Mouse (Mus musculus): ENCODE measurements around the gene Hacd1.
"Not testable (repeated sequence)": the region's sequence is repeated elsewhere in the genome, so short reads cannot be mapped to it uniquely, and the experiment has no call there.

The Hacd1 gene

GRCm38 (mm10) chr2:14055566-14056331 lies at the start of gene Hacd1:
TSS of gene Hacd1 (minus strand) at chr2:14056135.
- DNase-seq = peak; percentile 81

DNA sequence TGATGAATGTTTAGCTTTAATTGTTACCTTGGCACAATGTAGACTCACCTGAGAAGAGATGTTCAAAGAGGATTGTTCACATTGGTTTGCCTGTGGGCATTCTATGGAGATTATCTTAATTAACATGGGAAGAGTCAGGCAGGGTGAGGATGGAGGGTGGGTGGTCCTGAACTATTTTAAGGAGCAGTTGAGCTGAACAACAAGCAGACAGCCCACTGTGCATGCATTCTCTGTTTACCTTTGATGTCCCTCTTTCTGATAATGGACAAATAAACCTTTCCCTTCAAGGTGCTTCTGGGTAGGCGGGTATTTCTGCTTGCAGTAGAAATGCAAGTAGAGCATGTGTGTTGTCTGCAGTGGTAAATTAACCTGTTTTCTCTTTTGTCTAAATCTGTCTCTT lies 48.0 kb upstream of the Hacd1 start:
- no peak for DNase-seq

DNA sequence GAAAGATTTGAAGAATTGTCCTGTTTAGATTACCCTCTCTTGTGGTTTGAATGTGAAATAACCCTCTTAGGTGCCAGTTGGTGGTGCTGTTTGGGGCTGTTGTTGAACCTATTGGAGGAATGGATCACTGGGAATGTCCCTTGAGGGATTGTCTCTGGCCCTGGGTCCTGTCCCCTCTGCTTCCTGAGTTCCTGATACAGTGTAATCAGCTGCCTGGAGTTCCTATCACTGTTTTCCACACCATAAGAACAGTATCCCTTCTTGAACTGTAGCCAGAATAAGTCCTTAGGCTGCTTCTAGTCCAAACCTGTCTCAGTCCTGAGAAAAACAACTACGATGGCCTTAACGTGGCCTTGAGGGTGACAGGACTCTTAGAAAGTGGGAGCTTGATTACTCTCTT lies 46.7 kb upstream of the Hacd1 start:
- no peak for DNase-seq

DNA sequence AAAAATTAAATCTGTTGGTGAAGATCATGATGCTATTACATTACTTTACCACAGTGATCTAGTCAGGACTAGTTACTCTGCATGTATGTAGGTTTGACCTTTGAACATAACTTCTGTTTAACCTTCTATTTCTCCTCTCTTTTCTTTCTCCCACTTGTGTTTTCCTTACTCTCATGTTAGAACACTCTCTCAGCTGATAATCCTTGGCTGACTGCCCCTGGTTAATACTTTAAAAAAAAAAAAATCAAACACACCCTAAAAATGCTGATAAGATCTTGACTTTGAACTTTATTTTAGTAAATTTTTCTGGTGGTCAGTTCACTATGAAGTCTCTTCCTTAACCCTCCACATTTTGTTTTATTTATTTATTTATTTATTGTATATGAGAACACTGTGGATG lies 44.6 kb upstream of the Hacd1 start:
- DNase-seq = no peak

DNA sequence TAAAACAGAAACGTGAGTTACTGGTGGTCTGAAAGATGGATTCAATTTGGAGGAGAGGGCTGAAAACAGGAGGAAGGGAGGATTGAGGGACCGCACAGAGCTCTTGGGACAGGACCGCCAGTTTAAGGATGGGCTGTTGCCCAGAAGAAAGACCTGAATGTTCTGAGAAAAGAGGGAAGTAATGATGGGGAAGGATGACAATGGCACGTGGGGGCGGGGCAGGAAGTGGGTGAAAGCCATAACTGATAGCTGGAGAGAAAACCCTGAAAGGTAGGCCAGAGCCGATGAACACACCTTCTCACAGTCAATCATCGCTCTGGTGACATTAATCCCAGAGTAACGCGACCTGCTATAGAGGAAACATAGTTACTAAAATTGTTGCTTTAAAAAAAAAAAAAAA lies 22.6 kb upstream of the Hacd1 start:
- not testable (repeated sequence) for DNase-seq

DNA sequence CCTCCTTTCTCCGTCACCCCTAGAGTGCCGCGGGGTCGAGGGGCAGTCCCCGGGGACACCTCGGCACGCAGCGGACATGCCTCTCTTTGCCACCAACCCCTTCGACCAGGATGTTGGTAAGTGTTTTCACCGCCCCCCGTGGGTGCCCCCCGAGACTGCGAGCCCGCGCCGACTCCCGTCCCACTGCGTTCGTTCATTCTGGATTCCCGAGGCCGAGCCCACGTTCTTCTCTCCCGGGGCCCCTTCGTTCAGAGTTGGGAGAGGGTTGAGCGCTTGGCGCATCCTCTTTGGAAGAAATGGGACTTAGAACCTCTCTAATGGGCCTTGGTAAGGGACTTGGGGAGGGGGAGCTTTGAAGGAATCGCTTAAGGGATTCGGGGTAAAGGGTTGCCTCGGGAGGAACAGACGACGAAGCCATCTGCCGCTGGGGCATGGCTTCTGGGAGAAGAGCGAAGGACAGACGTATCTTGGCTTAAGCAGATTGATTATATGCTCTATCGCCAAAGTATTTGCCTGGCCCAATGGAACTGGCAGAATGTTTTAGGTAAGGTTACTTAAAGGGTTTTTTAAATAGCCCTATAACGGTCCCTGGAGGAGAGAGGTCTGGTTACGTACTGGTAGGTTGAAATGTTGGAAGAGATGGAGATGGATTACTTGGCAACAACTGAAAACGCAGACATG lies 18.4 kb upstream of the Hacd1 start:
- no peak for DNase-seq

DNA sequence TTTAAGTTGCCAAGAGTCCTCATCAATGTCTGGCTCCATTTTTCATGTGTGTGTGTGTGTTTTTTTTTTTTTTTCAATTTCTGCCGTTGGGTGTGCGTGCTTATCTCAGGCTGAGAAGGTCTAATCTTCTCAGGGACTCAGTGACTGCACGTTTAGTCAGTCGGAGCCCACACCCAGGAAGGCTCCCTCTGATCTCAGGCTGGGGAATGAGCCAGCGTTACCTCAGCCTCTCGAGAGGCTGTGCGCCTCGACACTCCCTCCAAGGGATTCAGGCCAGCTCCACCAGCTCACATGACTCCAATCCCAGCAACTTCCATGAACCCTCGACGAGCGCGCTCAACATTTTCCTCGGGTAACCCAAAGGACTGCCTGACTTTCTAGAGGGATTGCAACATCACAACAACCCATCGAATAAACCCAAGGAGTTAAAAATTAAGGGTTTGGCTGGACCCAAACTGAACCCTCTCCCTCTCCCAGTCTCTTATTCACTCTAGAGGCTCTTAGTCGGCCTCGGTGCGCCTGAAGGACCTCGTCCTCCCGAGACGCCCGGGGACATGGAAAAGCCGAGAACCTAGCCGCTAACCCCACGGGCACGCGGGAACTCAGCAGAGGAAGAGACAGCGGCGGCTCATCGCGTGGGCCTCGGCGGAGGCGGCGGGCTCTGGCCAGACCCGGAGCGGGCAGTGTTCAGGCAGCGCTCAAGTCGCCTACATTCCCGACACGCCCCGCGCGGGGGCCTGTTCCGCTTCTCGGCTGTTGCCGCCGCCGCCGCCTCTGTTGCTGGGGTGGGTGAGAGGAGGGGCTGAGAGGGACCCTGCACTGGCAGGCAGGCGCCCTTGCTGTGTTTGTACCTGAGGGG lies 17.7 kb upstream of the Hacd1 start, which contains the start of gene Stam:
Stam (plus strand) TSS at position 737 of the 859 bp plus-strand sequence.
- DNase-seq = peak; percentile 84

GRCm38 (mm10) chr2:14073008-14073361 lies 17.1 kb upstream of the Hacd1 start:
- no peak for DNase-seq

DNA sequence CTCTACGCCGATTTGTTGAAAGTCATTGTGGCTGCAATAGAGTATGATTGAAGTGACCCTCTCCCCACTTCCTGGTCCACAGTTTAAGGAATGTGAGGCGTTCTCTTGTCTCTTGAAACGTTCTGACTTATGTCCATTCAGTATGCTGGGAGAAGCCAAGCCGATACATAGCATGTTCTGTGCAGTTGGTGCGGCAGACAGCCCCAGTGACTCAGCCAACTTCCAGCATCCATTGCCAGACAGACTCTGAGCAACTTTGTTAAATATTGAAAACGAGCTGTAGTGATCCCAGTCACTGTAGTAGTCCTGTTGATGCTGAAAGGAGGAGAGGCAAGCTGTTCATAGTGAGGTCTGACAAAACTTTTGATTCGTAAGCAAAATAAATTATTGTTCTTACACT lies 14.5 kb upstream of the Hacd1 start:
- no peak for DNase-seq

DNA sequence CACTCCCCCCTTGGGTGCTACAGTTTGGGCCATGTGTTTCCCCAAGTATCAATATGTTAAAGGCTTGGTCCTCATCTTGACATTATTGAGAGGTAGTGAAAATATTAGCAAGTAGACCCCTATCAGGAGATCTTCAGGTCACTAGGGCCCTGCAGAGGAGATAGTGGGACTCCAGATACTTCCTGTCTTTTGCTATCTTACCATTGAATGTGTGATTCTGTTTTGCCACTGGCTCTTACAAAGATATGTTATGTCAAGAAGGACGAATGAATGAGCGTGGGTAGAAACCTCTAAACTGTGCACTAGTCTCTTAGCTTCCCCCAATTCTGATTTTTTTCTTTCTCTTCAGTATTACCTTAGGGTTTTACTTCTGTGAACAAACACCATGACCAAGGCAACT lies 13.1 kb upstream of the Hacd1 start:
- DNase-seq = no peak

- no peak for DNase-seq
Measured at GRCm38 (mm10) chr2:14065704-14066650, 10.0 kb upstream of the Hacd1 start.

DNA sequence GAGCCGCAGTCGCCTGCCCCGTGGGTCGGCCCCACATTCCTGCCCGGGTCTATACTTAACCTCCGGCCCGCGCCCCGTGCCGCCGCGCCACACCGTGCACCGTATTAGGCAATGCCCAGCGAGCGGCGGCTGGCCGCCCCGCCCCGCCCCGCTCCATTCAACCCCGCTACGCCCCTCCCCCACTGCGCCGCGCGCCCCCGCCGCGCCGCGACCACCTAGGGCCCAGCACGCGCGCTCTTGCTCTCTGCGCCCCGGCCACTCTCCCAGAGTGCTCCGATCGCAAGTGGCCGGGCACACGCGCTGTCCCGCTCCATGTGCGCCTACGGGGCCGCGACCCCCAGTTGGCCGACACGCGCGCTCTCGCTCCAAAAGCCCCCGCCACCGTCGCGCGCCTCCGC lies 768 bp downstream of the Hacd1 start:
- no peak for DNase-seq

GRCm38 (mm10) chr2:14054716-14055115 lies 1.2 kb downstream of the Hacd1 start:
- DNase-seq = no peak

DNA sequence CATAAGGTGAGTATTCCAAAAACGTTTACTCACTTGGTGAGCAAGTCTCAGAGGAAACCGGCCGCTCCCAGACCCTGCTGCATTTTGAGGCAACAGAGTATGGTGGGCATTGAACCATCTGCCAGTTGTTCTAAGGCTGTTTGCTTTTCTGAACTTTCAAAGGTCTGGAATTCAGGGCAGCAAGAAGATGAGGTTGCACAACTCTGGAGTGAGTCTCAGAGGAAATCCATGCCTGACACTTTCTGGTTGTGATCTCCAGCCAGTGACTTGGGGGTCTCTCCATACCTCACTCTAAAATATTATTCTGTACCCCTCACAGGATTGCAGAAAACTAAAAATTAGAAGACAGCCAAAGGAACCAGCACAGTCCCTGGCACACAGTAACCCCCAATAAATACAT lies 1.8 kb downstream of the Hacd1 start:
- DNase-seq = no peak

GRCm38 (mm10) chr2:14053618-14054017 lies 2.3 kb downstream of the Hacd1 start:
- no peak for DNase-seq

DNA sequence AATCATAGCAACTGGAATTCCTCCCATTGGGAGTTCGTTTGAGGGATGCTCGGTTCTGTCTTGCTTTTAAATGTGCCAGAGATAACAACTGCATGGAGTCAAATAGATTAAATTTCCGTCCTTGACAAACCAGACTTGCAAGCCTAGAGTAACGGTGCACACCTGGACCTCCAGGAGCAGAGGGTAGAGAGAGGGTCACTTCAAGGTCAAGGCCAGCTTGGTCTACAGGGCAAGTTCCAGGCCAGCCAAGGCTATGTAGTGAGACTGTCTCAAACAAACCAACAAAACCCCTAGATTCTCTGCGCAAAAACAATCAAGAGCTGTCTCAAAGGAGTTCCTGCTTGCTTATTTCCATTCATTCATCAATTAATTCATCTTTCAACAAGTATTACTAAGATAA lies 7.1 kb downstream of the Hacd1 start:
- DNase-seq = no peak

DNA sequence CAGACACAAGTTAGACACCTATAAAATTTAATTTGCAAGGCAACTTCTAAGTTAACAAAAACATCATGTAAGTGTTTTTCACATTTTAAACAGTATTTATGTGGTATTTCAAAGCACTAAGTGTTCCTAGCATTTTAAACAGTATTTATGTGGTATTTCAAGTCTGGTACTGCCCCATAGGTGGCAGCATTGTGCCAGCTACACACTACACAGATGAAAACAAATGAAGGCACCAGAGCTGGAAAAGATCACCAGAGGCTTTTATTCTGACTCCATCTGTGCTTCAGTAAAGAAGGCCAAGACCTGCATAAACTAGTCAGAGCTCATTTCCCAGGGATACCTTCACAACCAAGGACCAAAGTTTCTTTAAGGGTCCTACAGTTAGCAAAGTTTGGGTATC lies 7.6 kb downstream of the Hacd1 start:
- peak; percentile 68 for DNase-seq

DNA sequence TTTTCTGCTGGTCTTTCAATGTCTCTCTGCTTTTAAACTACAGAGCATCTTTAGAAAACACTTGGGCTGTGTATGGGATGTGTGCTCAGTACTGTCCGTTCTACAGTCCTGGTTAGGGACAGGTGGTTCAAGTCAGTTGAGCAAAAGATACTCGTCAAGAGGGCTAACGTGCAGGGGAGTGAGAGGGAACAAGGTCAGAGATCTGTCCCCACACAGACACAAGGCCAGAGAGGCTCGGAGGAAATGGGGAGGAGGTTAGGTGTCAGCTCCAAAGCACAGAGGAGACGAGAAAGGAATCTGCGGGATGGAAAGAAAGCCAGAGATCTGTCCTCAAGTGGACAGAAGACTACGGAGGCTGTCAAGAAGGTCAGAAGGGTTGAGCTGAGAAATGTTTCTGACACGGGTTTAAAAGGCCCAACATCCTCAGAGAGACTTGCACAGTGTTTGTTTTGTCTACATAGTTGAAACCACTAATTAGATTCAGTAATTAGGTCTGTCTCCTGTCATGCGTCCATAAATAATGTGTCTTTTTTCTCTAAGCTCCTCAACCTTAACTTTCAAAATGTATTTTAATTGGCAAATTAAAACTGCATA lies 12.3 kb downstream of the Hacd1 start:
- DNase-seq = no peak

DNA sequence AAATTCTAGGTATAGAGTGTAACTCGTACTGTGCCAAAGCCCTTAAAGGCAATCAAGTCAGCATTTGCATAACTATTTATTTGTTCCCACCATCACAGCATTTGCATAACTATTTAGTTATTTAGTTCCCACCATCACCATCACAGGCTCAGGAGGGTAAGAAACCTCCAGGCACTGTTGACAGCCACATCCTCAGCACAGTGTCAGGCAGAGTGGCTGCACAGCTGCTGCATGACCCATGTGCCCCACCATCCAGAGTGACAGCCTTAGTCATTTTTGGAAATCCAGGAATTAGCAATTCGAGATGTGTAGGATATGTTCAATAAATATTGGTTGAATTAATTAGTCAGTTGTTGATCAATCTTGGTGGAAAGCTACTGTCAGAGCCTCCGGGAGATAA lies 12.9 kb downstream of the Hacd1 start:
- DNase-seq = no peak

DNA sequence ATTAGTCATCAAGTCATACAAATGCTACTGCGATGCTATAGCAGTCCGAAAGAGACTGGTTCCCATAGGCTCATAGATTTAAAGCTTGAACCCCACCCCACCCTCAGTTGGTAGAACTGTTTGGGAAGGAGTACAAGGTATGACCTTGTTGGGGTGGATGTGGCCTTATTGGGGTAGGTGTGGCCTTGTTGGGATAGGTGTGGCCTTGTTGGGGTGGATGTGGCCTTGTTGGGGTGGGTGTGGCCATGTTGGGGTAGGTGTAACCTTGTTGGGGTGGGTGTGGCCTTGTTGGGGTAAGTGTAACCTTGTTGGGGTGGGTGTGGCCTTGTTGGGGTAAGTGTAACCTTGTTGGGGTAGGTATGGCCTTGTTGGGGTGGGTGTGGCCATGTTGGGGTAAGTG lies 14.7 kb downstream of the Hacd1 start:
- no peak for DNase-seq

DNA sequence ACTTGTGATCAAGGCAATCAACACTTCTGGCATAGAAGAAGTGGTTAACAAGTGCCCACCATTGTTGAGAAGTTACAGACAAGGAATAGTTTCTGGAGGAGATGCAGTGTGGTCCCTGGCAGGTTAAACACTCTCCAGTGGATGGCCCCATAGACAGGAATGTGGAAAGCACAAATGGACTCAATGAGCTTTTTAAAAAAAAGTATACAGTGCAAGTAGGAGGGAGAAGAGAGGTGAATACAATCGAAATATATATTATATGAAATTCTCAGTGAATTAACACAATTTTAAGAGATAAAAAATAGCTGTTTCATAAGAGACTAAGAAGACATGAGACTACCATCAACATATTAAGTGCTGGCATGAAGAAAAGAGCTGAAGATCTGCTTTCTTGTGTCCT lies 36.7 kb downstream of the Hacd1 start:
- no peak for DNase-seq

DNA sequence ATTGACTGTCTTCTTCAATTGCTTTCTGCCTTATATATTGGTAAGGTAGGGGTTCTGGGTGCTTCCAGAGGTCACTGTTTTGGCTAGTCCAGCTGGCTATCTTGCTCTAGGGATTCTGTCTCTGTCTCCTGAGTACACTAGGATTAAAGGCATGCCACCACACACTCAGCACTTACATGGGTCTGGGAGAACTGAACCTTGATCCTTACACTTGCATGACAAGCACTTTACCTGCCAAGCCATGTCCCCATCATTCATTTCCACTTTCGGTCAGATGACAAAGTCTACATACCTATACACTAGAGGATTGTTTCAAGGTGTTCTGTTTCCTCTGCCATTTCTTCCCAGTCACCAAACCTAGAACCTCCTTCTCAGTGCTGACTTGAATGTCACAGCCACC lies 50.8 kb downstream of the Hacd1 start:
- no peak for DNase-seq
